Mouse (Mus musculus): Measurements from ENCODE around the gene Cep295.

- TF ChIP-seq TAL1 (IDR thresholded peaks at IDR 0.05; ENCODE audit: low read length) = no peak
- TF ChIP-seq GATA1 (IDR thresholded peaks at IDR 0.05; ENCODE audit: low read length) = no peak
These were observed 8.3 kb upstream of the Cep295 start for GRCm38 (mm10) chr9:15365856-15366255.

Measured in erythroblast, embryonic 14.5 days (primary cell).